Mouse (Mus musculus) urinary bladder, adult 2 months (tissue): ENCODE measurements around the gene Prm3. TPM values are rescaled to one million over a fixed set of nuclear protein-coding genes. Genes with fewer than 3 reads are reported as not detected.
"Not testable (repeated sequence)": the region's sequence is repeated elsewhere in the genome, so short reads cannot be mapped to it uniquely, and the experiment has no call there.

ENCODE experiments used
- DNase-seq: peaks from one replicate; pipeline ENCODE4 v3.0.0; 2022; ENCODE audit warnings: low spot score
- polyA plus RNA-seq: library from polyadenylated mRNA; depleted of rRNA; stranded (reverse); fragments of >200 nt; gene quantifications from 2 replicates; pipeline ENCODE4 v1.2.3, GENCODE M21; 2012

Gene Prm3
- polyA plus RNA-seq, 1 experiment: not detected

GRCm38 (mm10) chr16:10802420-10802819 is 11.7 kb upstream of the Prm3 start:
- not testable (repeated sequence) for DNase-seq

GRCm38 (mm10) chr16:10796034-10796433 is 5.3 kb upstream of the Prm3 start, which contains the start of gene Prm2:
Gene Prm2 (minus strand): TSS chr16:10796134.
- no peak for DNase-seq

GRCm38 (mm10) chr16:10788866-10789265 is 1.8 kb downstream of the Prm3 start:
- no peak for DNase-seq

GRCm38 (mm10) chr16:10788271-10788670 is 2.4 kb downstream of the Prm3 start, which contains the start of gene Tnp2:
Gene Tnp2 (minus strand): TSS chr16:10788660.
- DNase-seq: no peak

- DNase-seq: no peak
Observed at GRCm38 (mm10) chr16:10787548-10788058, 3.1 kb downstream of the Prm3 start.

- DNase-seq: no peak
Observed at GRCm38 (mm10) chr16:10786782-10787547, 3.7 kb downstream of the Prm3 start.

GRCm38 (mm10) chr16:10786288-10786687 is 4.4 kb downstream of the Prm3 start:
- DNase-seq: peak; percentile 43

- peak; percentile 79 for DNase-seq
Observed at GRCm38 (mm10) chr16:10785371-10786231, 5.1 kb downstream of the Prm3 start, which contains the start of gene Socs1. Gene Socs1 (minus strand): TSS chr16:10785536.

GRCm38 (mm10) chr16:10784793-10785370 is 5.8 kb downstream of the Prm3 start:
- peak; percentile 93 for DNase-seq

GRCm38 (mm10) chr16:10783883-10784792 is 6.6 kb downstream of the Prm3 start:
- DNase-seq: peak; percentile 43

- DNase-seq: no peak
Observed at GRCm38 (mm10) chr16:10783451-10783850, 7.3 kb downstream of the Prm3 start.

GRCm38 (mm10) chr16:10783152-10783434 is 7.6 kb downstream of the Prm3 start:
- DNase-seq: no peak

- DNase-seq: no peak
Observed at GRCm38 (mm10) chr16:10782377-10783151, 8.2 kb downstream of the Prm3 start.

- no peak for DNase-seq
Observed at GRCm38 (mm10) chr16:10781862-10782371, 8.8 kb downstream of the Prm3 start.

- no peak for DNase-seq
Observed at GRCm38 (mm10) chr16:10780631-10781120, 10.0 kb downstream of the Prm3 start.

GRCm38 (mm10) chr16:10777579-10778160 is 13.0 kb downstream of the Prm3 start:
- DNase-seq: no peak

GRCm38 (mm10) chr16:10776322-10776721 is 14.4 kb downstream of the Prm3 start:
- no peak for DNase-seq

- no peak for DNase-seq
Observed at GRCm38 (mm10) chr16:10774726-10775125, 16.0 kb downstream of the Prm3 start.

- no peak for DNase-seq
Observed at GRCm38 (mm10) chr16:10773543-10773942, 17.2 kb downstream of the Prm3 start.
